ENCODE assay signal across 9 mouse cellular contexts in genomic region chr6:113194841-113195595, GRCm38 (mm10). TPM values are rescaled to one million over a fixed set of nuclear protein-coding genes. Genes with fewer than 3 reads are reported as not detected.
DNase-seq lines count a peak whose midpoint lies in the region; ATAC-seq and TF ChIP-seq lines count a peak whose summit lies in the region.
"Had no signal": no experiment of that assay in that cellular context is flagged by ENCODE, and none has a peak within 500 bp of the region (broad histone marks: within the 10 kb centered on the region; RNA-seq: fewer than 3 reads in every experiment).

Gene Lhfpl4 (minus strand): TSS chr6:113195384.

- peak within 1 kb of the TSS; percentile 62 for H3K9ac ChIP-seq in heart, embryonic 13.5 days
- peak within 1 kb of the TSS; percentile 54 for H3K9ac ChIP-seq in embryonic facial prominence, embryonic 12.5 days
- H3K9ac ChIP-seq in intestine, postnatal 0 days (ENCODE audit: low read depth, low read length), result no peak within 1 kb of the TSS
- no peak within 1 kb of the TSS for H3K9ac ChIP-seq in liver, embryonic 16.5 days (ENCODE audit: low read depth, low read length)
- no peak within 1 kb of the TSS for H3K9ac ChIP-seq in stomach, embryonic 15.5 days

- ATAC-seq in heart, embryonic 13.5 days (ENCODE audit: extremely low read depth, insufficient number of reproducible peaks, low FRiP score, low TSS enrichment), result peak; percentile 19; the same call in 1 of the 2 replicates
- ATAC-seq in embryonic facial prominence, embryonic 12.5 days (ENCODE audit: insufficient number of reproducible peaks, insufficient read depth, low FRiP score, low TSS enrichment), result 0 out of 2 replicates have a peak, but pooled peaks have one; percentile 10
- ATAC-seq in intestine, postnatal 0 days, result 0 out of 2 replicates have a peak, but pooled peaks have one; percentile 10
- no peak for ATAC-seq in liver, embryonic 16.5 days (ENCODE audit: low read depth)
- ATAC-seq in stomach, embryonic 15.5 days (ENCODE audit: insufficient read depth, low FRiP score, low read depth), result peak; percentile 56; the same call in 1 of the 2 replicates

- H3K4me3 ChIP-seq in heart, embryonic 13.5 days, result peak within 1 kb of the TSS; percentile 56
- peak within 1 kb of the TSS; percentile 50 for H3K4me3 ChIP-seq in embryonic facial prominence, embryonic 12.5 days
- H3K4me3 ChIP-seq in intestine, postnatal 0 days (ENCODE audit: low read depth, low read length), result peak within 1 kb of the TSS; percentile 48
- peak within 1 kb of the TSS; percentile 43 for H3K4me3 ChIP-seq in liver, embryonic 16.5 days (ENCODE audit: low read depth, low read length)
- H3K4me3 ChIP-seq in stomach, embryonic 15.5 days (replicated peaks), result peak within 1 kb of the TSS; percentile 42

- WGBS in heart, embryonic 13.5 days, result 2% methylated on average over 61 of the region's 66 CpGs
- under 1% methylated on average over 62 of the region's 66 CpGs for WGBS in embryonic facial prominence, embryonic 12.5 days
- WGBS in intestine, postnatal 0 days, result 2% methylated on average over 46 of the region's 66 CpGs
- 2% methylated on average over 50 of the region's 66 CpGs for WGBS in liver, embryonic 16.5 days (ENCODE audit: insufficient replicate concordance)
- WGBS in stomach, embryonic 15.5 days, result 2% methylated on average over 45 of the region's 66 CpGs

- intact Hi-C loops in heart, postnatal 36 days (cut with DNase I), result no loop called here

- DNase-seq in heart, postnatal 36 days, result no peak
- DNase-seq in ZHBTc4 (ENCODE audit: low read depth, low spot score), result peak; percentile 39
- no peak for DNase-seq in spleen, adult 18-20 months

- H3K4me1 ChIP-seq in heart, embryonic 13.5 days, result peaks cover 13% of the 10 kb centered on the region
- H3K4me1 ChIP-seq in embryonic facial prominence, embryonic 12.5 days, result peaks cover 11% of the 10 kb centered on the region
- H3K4me1 ChIP-seq in intestine, postnatal 0 days (replicated peaks; ENCODE audit: control insufficient read depth, insufficient read depth, low read length), result no peaks in the 10 kb centered on the region
- no peaks in the 10 kb centered on the region; the same call in 1 of the 2 replicates for H3K4me1 ChIP-seq in liver, embryonic 16.5 days (ENCODE audit: control insufficient read depth, low read depth, low read length)
- H3K4me1 ChIP-seq in stomach, embryonic 15.5 days, result peaks cover 13% of the 10 kb centered on the region

- H3K4me2 ChIP-seq in heart, embryonic 13.5 days, result peak within 1 kb of the TSS; percentile 78
- H3K4me2 ChIP-seq in embryonic facial prominence, embryonic 12.5 days (replicated peaks), result peak within 1 kb of the TSS; percentile 83
- H3K4me2 ChIP-seq in intestine, postnatal 0 days (replicated peaks; ENCODE audit: low read depth), result peak within 1 kb of the TSS; percentile 78
- H3K4me2 ChIP-seq in liver, embryonic 16.5 days (ENCODE audit: low read depth, low read length), result peak within 1 kb of the TSS; percentile 41; the same call in 1 of the 2 replicates
- H3K4me2 ChIP-seq in stomach, embryonic 15.5 days, result peak within 1 kb of the TSS; percentile 72

- no peaks in the 10 kb centered on the region for H3K36me3 ChIP-seq in heart, embryonic 13.5 days
- H3K36me3 ChIP-seq in embryonic facial prominence, embryonic 12.5 days, result no peaks in the 10 kb centered on the region
- H3K36me3 ChIP-seq in intestine, postnatal 0 days (ENCODE audit: control insufficient read depth, insufficient read depth), result no peaks in the 10 kb centered on the region
- H3K36me3 ChIP-seq in liver, embryonic 16.5 days (ENCODE audit: control insufficient read depth, insufficient read depth), result no peaks in the 10 kb centered on the region
- H3K36me3 ChIP-seq in stomach, embryonic 15.5 days, result no peaks in the 10 kb centered on the region
- H3K36me3 ChIP-seq: G1E had no signal

- no peaks in the 10 kb centered on the region for H3K9me3 ChIP-seq in heart, embryonic 13.5 days
- H3K9me3 ChIP-seq in embryonic facial prominence, embryonic 12.5 days, result no peaks in the 10 kb centered on the region
- no peaks in the 10 kb centered on the region for H3K9me3 ChIP-seq in intestine, postnatal 0 days (ENCODE audit: control insufficient read depth)
- no peaks in the 10 kb centered on the region for H3K9me3 ChIP-seq in liver, embryonic 16.5 days (replicated peaks; ENCODE audit: control insufficient read depth, low read length)
- no peaks in the 10 kb centered on the region for H3K9me3 ChIP-seq in stomach, embryonic 15.5 days
- H3K9me3 ChIP-seq: G1E had no signal

- H3K27ac ChIP-seq in heart, embryonic 13.5 days (replicated peaks), result no peak within 1 kb of the TSS
- no peak within 1 kb of the TSS for H3K27ac ChIP-seq in embryonic facial prominence, embryonic 12.5 days
- H3K27ac ChIP-seq in intestine, postnatal 0 days (ENCODE audit: low read depth, low read length), result no peak within 1 kb of the TSS
- H3K27ac ChIP-seq in liver, embryonic 16.5 days (ENCODE audit: low read length), result no peak within 1 kb of the TSS
- H3K27ac ChIP-seq in stomach, embryonic 15.5 days, result no peak within 1 kb of the TSS

- TF ChIP-seq CTCF in intestine, postnatal 0 days (IDR thresholded peaks at IDR 0.05; ENCODE audit: low read depth), result no peak

- peaks cover 70% of the 10 kb centered on the region for H3K27me3 ChIP-seq in heart, embryonic 13.5 days (replicated peaks)
- peaks cover 43% of the 10 kb centered on the region for H3K27me3 ChIP-seq in embryonic facial prominence, embryonic 12.5 days
- H3K27me3 ChIP-seq in intestine, postnatal 0 days (replicated peaks; ENCODE audit: control insufficient read depth, insufficient read depth, low read length), result peaks cover 27% of the 10 kb centered on the region
- peaks cover 29% of the 10 kb centered on the region for H3K27me3 ChIP-seq in liver, embryonic 16.5 days (ENCODE audit: control insufficient read depth, insufficient read depth, low read depth, low read length)
- peaks cover 40% of the 10 kb centered on the region for H3K27me3 ChIP-seq in stomach, embryonic 15.5 days (replicated peaks)

RNA-seq across cellular contexts. Expression of gene Lhfpl4, which starts in this region (rescaled TPM):
- 0.36 and 0.62 TPM in 2 replicates for polyA plus RNA-seq in heart, embryonic 13.5 days (2015; fragmentation: Nextera tagmentation; extraction: Ambion mirVana)
- under 1 TPM; 0.22 to 0.31 TPM for total RNA-seq in heart, postnatal 36 days (2021)
- polyA plus RNA-seq in embryonic facial prominence, embryonic 12.5 days (2016; fragmentation: Nextera tagmentation; extraction: Ambion mirVana), result 3.8 and 6.6 TPM in 2 replicates
- 0.78 and 0.95 TPM in 2 replicates for polyA plus RNA-seq in intestine, postnatal 0 days (2015; fragmentation: Nextera tagmentation; extraction: Ambion mirVana)
- polyA plus RNA-seq in liver, embryonic 16.5 days (2015; fragmentation: Nextera tagmentation; extraction: Ambion mirVana), result 0.11 TPM in 2 replicates
- 1.7 and 2.0 TPM in 2 replicates for polyA plus RNA-seq in stomach, embryonic 15.5 days (2015; fragmentation: Nextera tagmentation; extraction: Ambion mirVana)
- polyA plus RNA-seq: G1E had no signal

Comparison
In these comparisons a context has a peak if more than half of its experiments do, and no peak if none do; other contexts are left out.
1. Peak in ATAC-seq, H3K4me3 ChIP-seq, H3K9ac ChIP-seq and H3K4me2 ChIP-seq in heart, embryonic 13.5 days; RNA of the gene not detected or under 1 TPM.
2. Peak in ATAC-seq, H3K4me3 ChIP-seq and H3K4me2 ChIP-seq in intestine, postnatal 0 days; RNA of the gene not detected or under 1 TPM.